Mouse (Mus musculus): Measurements from ENCODE around the gene Ksr1.

GRCm38 (mm10) chr11:79192176-79192575 lies 46.0 kb upstream of the Ksr1 start:
- TF ChIP-seq CTCF (IDR thresholded peaks at IDR 0.05; ENCODE audit: control insufficient read depth, insufficient read depth, low read length) (peak; percentile 73), POLR2A (IDR thresholded peaks at IDR 0.05; ENCODE audit: borderline replicate concordance, control insufficient read depth, low read depth, low read length) (no peak)

Measured in bone marrow, adult 2 months (tissue).